Comparison of ENCODE assay signal across 33 mouse cellular contexts in the genomic region with DNA sequence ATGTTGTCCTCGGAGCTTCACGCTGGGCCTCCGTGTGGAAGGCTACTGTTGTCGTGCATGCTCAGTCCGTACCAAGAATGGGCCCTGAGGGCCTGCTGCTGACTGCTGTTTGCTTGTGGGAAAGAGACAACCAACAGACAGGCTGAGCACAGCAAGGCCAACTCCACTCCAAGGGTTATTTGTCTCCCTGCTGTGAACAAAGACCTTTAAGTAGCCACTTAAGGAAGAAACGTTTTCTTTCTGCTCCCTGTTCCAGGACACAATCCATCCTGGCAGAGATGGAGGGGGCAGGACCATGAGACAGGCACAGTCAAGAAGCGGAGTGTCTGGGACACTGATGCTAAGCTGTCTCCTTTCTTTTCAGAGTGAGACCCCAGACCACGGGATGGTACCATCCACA. TPM values are rescaled to one million over a fixed set of nuclear protein-coding genes. Genes with fewer than 3 reads are reported as not detected.
DNase-seq lines count a peak whose midpoint lies in the region; ATAC-seq lines count a peak whose summit lies in the region.
"Had no signal": no experiment of that assay in that cellular context is flagged by ENCODE, and none has a peak within 500 bp of the region (broad histone marks: within the 10 kb centered on the region; RNA-seq: fewer than 3 reads in every experiment).

No protein-coding gene starts in this region.

- no peaks in the 10 kb centered on the region for H3K27me3 ChIP-seq in embryonic facial prominence, embryonic 13.5 days
- no peaks in the 10 kb centered on the region for H3K27me3 ChIP-seq in embryonic facial prominence, embryonic 10.5 days (replicated peaks; ENCODE audit: low read depth, poor library complexity, severe bottlenecking)
- no peaks in the 10 kb centered on the region for H3K27me3 ChIP-seq in heart, embryonic 13.5 days (replicated peaks)
- no peaks in the 10 kb centered on the region for H3K27me3 ChIP-seq in intestine, embryonic 16.5 days (replicated peaks; ENCODE audit: control insufficient read depth, insufficient read depth, low read length)
- H3K27me3 ChIP-seq: CH12.LX; forebrain, embryonic 15.5 days; heart, embryonic 15.5 days; hindbrain, embryonic 15.5 days; liver, embryonic 12.5 days; neural tube, embryonic 15.5 days; Patski had no signal

- intact Hi-C loops in heart, postnatal 10 days (cut with DNase I): no loop called here

- H3K9ac ChIP-seq in embryonic facial prominence, embryonic 13.5 days: peak overlapping the region; percentile 32; the same call in 1 of the 2 replicates
- no peak overlapping the region for H3K9ac ChIP-seq in heart, embryonic 13.5 days
- no peak overlapping the region for H3K9ac ChIP-seq in intestine, embryonic 16.5 days (ENCODE audit: low read depth, low read length)
- H3K9ac ChIP-seq: forebrain, embryonic 15.5 days; heart, embryonic 15.5 days; hindbrain, embryonic 15.5 days; liver, embryonic 12.5 days; liver, postnatal 0 days; neural tube, embryonic 15.5 days had no signal

- no peak for DNase-seq in embryonic facial prominence, embryonic 10.5 days (ENCODE audit: low spot score)
- no peak for DNase-seq in heart, postnatal 10 days
- peak; percentile 71 for DNase-seq in ES-CJ7 (ENCODE audit: low read depth, low spot score)
- no peak for DNase-seq in cerebellum, postnatal 4 days (ENCODE audit: low spot score in 2 of 2)
- DNase-seq: adrenal gland, postnatal 25 days; cerebellum, adult 2 months; cerebellum, postnatal 25 days; heart, adult 2 months; heart, postnatal 36 days; kidney, adult 2 months; kidney, postnatal 36 days; left cerebral cortex, postnatal 4 days; liver, postnatal 0 days; lung, postnatal 4 days; midbrain, embryonic 14.5 days; retina, postnatal 1 day; right cerebral cortex, postnatal 14 days; thymus, adult 18-20 months; thymus, postnatal 25 days had no signal

- H3K4me2 ChIP-seq in embryonic facial prominence, embryonic 13.5 days: no peak overlapping the region
- H3K4me2 ChIP-seq in heart, embryonic 13.5 days: no peak overlapping the region
- H3K4me2 ChIP-seq in intestine, embryonic 16.5 days (ENCODE audit: low read depth, low read length): no peak overlapping the region
- H3K4me2 ChIP-seq: forebrain, embryonic 15.5 days; heart, embryonic 15.5 days; hindbrain, embryonic 15.5 days; liver, embryonic 12.5 days; neural tube, embryonic 15.5 days had no signal

- no peak overlapping the region for H3K4me3 ChIP-seq in embryonic facial prominence, embryonic 13.5 days
- H3K4me3 ChIP-seq in embryonic facial prominence, embryonic 10.5 days: no peak overlapping the region
- H3K4me3 ChIP-seq in heart, embryonic 13.5 days: no peak overlapping the region
- H3K4me3 ChIP-seq in brown adipose tissue, adult 24 weeks (ENCODE audit: insufficient read depth, low read depth, low read length): no peak overlapping the region
- H3K4me3 ChIP-seq in intestine, embryonic 16.5 days (ENCODE audit: low read length): no peak overlapping the region
- H3K4me3 ChIP-seq: erythroblast, embryonic 14.5 days; forebrain, embryonic 15.5 days; heart, adult 2 months; heart, embryonic 15.5 days; hindbrain, embryonic 15.5 days; layer of hippocampus, adult 2 months; liver, embryonic 12.5 days; megakaryocyte, embryonic 14.5 days; neural tube, embryonic 15.5 days had no signal

- WGBS in embryonic facial prominence, embryonic 13.5 days: 53% methylated on average over 8 of the region's 8 CpGs
- WGBS in embryonic facial prominence, embryonic 10.5 days: 46% methylated on average over 8 of the region's 8 CpGs
- WGBS in heart, embryonic 13.5 days: 43% methylated on average over 8 of the region's 8 CpGs
- 50% methylated on average over 8 of the region's 8 CpGs for WGBS in intestine, embryonic 16.5 days

- H3K9me3 ChIP-seq in embryonic facial prominence, embryonic 13.5 days: no peaks in the 10 kb centered on the region
- H3K9me3 ChIP-seq in embryonic facial prominence, embryonic 10.5 days: no peaks in the 10 kb centered on the region
- no peaks in the 10 kb centered on the region for H3K9me3 ChIP-seq in heart, embryonic 13.5 days
- no peaks in the 10 kb centered on the region for H3K9me3 ChIP-seq in intestine, embryonic 16.5 days (ENCODE audit: control insufficient read depth, low read length)
- H3K9me3 ChIP-seq: forebrain, embryonic 15.5 days; heart, embryonic 15.5 days; hindbrain, embryonic 15.5 days; liver, embryonic 12.5 days; neural tube, embryonic 15.5 days had no signal

- H3K36me3 ChIP-seq in embryonic facial prominence, embryonic 13.5 days: no peaks in the 10 kb centered on the region
- no peaks in the 10 kb centered on the region for H3K36me3 ChIP-seq in embryonic facial prominence, embryonic 10.5 days (replicated peaks)
- no peaks in the 10 kb centered on the region for H3K36me3 ChIP-seq in heart, embryonic 13.5 days
- no peaks in the 10 kb centered on the region for H3K36me3 ChIP-seq in intestine, embryonic 16.5 days (ENCODE audit: control insufficient read depth, insufficient read depth, low read length)
- H3K36me3 ChIP-seq: forebrain, embryonic 15.5 days; heart, embryonic 15.5 days; hindbrain, embryonic 15.5 days; liver, embryonic 12.5 days; neural tube, embryonic 15.5 days had no signal

- no peak for ATAC-seq in embryonic facial prominence, embryonic 13.5 days (ENCODE audit: insufficient number of reproducible peaks, insufficient read depth, low FRiP score, low TSS enrichment, low read depth)
- ATAC-seq in heart, embryonic 13.5 days (ENCODE audit: extremely low read depth, insufficient number of reproducible peaks, low FRiP score, low TSS enrichment): no peak
- no peak for ATAC-seq in intestine, embryonic 16.5 days
- ATAC-seq: forebrain, embryonic 15.5 days; liver, embryonic 12.5 days; liver, postnatal 0 days; Patski had no signal

- peaks cover 20% of the 10 kb centered on the region for H3K4me1 ChIP-seq in embryonic facial prominence, embryonic 13.5 days
- H3K4me1 ChIP-seq in embryonic facial prominence, embryonic 10.5 days: peaks cover 14% of the 10 kb centered on the region
- peaks cover 22% of the 10 kb centered on the region for H3K4me1 ChIP-seq in heart, embryonic 13.5 days
- peaks cover 20% of the 10 kb centered on the region for H3K4me1 ChIP-seq in brown adipose tissue, adult 24 weeks (ENCODE audit: control insufficient read depth, insufficient read depth, insufficient read length, low read length)
- H3K4me1 ChIP-seq in intestine, embryonic 16.5 days (ENCODE audit: control insufficient read depth, insufficient read depth, low read length): peaks cover 12% of the 10 kb centered on the region; the same call in 1 of the 2 replicates

- no peak overlapping the region for H3K27ac ChIP-seq in embryonic facial prominence, embryonic 13.5 days
- H3K27ac ChIP-seq in embryonic facial prominence, embryonic 10.5 days (replicated peaks): no peak overlapping the region
- H3K27ac ChIP-seq in heart, embryonic 13.5 days (replicated peaks): 0 out of 2 replicates have a peak overlapping the region, but pooled peaks have one; percentile 30
- peak overlapping the region; percentile 52 for H3K27ac ChIP-seq in brown adipose tissue, adult 24 weeks (replicated peaks; ENCODE audit: low read depth, low read length)
- no peak overlapping the region for H3K27ac ChIP-seq in intestine, embryonic 16.5 days (ENCODE audit: low read length)
- H3K27ac ChIP-seq: forebrain, embryonic 15.5 days; heart, adult 2 months; heart, embryonic 15.5 days; hindbrain, embryonic 15.5 days; layer of hippocampus, adult 2 months; liver, embryonic 12.5 days; neural tube, embryonic 15.5 days had no signal

RNA-seq across cellular contexts. Expression of a gene that starts 31.3 kb away (rescaled TPM):
- polyA plus RNA-seq in embryonic facial prominence, embryonic 13.5 days (2015; fragmentation: Nextera tagmentation; extraction: Ambion mirVana): 324 and 327 TPM in 2 replicates
- polyA plus RNA-seq in embryonic facial prominence, embryonic 10.5 days (2016; fragmentation: Nextera tagmentation; extraction: Ambion mirVana): 377 and 383 TPM in 2 replicates
- polyA plus RNA-seq in heart, embryonic 13.5 days (2015; fragmentation: Nextera tagmentation; extraction: Ambion mirVana): 130 and 140 TPM in 2 replicates
- 10 to 100 TPM; 61.2 to 64.1 TPM for total RNA-seq in heart, postnatal 10 days (2021)
- polyA plus RNA-seq in brown adipose tissue, adult 24 weeks (2012; ENCODE audit: insufficient read depth, insufficient read length, missing spikeins): 58.3 and 62.6 TPM in 2 replicates
- polyA plus RNA-seq in intestine, embryonic 16.5 days (2015; fragmentation: Nextera tagmentation; extraction: Ambion mirVana): 146 and 157 TPM in 2 replicates

RNA-seq across cellular contexts. Expression of a gene that starts 49.4 kb away (rescaled TPM):
- polyA plus RNA-seq in embryonic facial prominence, embryonic 13.5 days (2015; fragmentation: Nextera tagmentation; extraction: Ambion mirVana): 183 and 196 TPM in 2 replicates
- polyA plus RNA-seq in embryonic facial prominence, embryonic 10.5 days (2016; fragmentation: Nextera tagmentation; extraction: Ambion mirVana): 177 and 186 TPM in 2 replicates
- 114 and 125 TPM in 2 replicates for polyA plus RNA-seq in heart, embryonic 13.5 days (2015; fragmentation: Nextera tagmentation; extraction: Ambion mirVana)
- 100 to 1,000 TPM in 1 of 2 experiments, 10 to 100 TPM in 1; 99.4 to 105 TPM for total RNA-seq in heart, postnatal 10 days (2021)
- 86.4 and 125 TPM in 2 replicates for polyA plus RNA-seq in brown adipose tissue, adult 24 weeks (2012; ENCODE audit: insufficient read depth, insufficient read length, missing spikeins)
- polyA plus RNA-seq in intestine, embryonic 16.5 days (2015; fragmentation: Nextera tagmentation; extraction: Ambion mirVana): 165 and 171 TPM in 2 replicates

Comparison
In these comparisons a context has a peak if more than half of its experiments do, and no peak if none do; other contexts are left out.
1. H3K27ac ChIP-seq: peak in heart, embryonic 13.5 days (single experiment) and brown adipose tissue, adult 24 weeks (single experiment); none in embryonic facial prominence, embryonic 13.5 days (single experiment), embryonic facial prominence, embryonic 10.5 days (single experiment) and intestine, embryonic 16.5 days (single experiment).